Mouse (Mus musculus): ENCODE measurements around the gene Olfr1012.
"Not testable (repeated sequence)": the region's sequence is repeated elsewhere in the genome, so short reads cannot be mapped to it uniquely, and the experiment has no call there.

Gene Olfr1012

DNA sequence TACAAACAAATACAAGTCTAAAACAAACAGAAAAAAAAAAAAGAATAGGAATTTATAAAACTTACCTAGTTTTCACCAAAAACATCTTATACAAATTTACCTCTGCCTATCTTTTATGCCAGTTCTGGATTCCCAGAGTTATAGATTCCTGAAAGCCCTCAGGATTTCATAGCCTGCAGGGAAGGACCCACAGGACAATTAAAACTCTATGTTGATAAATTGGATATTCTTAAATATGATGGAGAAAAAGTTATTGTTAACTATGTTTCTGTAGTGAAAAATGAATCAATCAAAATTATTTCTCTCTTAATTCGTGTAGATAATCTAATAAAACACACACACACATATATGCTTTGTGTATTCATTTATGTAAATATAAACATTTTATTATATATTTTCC lies at the start of gene Olfr1012:
Gene Olfr1012, minus strand, starts transcription at position 101 of the 400 bp plus-strand sequence.
- no peak for DNase-seq

DNA sequence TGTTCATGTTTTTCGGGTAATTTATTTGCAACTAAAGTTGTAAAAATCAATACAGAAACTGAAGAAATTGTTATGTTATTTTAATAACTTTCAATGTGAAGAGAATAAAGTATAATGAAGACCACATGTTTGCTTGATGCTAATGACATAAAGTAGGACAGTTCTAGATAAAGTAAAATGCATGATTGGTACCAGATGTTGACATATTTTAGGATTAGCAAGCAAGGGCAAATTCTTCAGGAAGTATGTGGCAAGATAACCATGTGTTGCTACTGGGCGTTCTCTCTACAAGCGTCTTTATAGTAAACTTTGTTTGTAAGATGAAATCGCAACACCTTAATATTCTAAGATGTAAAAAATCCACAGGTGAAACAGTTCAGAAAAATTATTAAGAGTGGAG lies 41.9 kb upstream of the Olfr1012 start:
- peak; percentile 29 for DNase-seq

DNA sequence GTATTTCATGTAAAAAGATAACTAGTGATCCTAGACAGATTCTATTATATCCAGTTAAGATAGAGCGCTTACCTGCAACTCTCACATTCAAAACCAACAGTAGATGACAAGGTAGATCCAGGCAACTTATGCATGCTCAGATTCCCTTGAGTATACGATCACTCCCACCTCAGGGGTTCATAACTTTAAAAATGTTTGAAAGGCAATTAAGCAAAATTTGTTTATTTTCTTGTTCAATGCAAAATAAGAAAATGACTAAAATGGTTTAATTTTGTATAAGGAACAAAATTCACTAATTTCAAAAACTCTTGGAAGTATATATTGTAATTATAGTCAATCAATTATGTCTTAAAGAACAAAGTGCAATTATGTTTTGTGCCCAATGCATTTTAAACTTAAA lies 39.9 kb upstream of the Olfr1012 start, which contains the start of gene Olfr1016:
Gene Olfr1016, minus strand, starts transcription at position 101 of the 400 bp plus-strand sequence.
- DNase-seq = no peak

DNA sequence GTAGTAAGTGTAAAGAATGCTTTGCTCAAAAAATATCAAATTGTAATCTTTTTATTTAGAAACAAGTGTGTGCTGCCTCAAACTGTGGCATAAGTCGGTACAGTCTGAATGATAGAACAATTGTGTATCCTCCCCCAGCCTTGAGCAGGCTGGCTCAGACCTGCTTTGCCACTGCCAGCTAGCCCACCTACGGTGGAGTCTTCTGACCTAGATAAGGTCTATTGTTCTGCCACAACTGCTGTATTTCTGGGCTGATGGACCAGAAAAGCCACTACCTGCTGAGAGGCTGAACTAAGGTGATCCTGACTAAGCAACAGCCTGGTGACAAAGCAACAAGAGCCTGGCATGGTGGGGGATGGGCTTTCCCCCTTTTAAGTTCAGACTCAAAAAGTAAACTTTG lies 29.8 kb upstream of the Olfr1012 start:
- DNase-seq = no peak

DNA sequence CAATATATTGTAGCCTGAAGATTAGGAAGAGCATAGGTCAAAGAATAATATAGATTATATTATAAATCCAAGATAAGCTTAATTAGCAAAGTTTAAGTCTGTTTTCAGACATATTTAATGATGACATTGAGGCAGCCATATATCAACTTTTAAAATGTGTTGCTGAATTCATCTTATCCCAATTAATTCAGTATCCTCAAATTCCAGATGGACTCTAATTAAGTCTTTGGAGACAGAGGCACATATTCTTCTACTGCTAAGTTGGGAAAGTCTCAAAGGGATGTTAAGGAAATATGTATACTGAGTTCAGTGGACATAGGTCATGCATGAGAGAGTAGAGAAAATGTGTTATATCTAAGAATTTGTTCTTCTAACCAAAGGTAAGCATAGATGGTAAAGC lies 19.2 kb upstream of the Olfr1012 start, which contains the start of gene Olfr1015:
Gene Olfr1015, plus strand, starts transcription at position 301 of the 400 bp plus-strand sequence.
- DNase-seq = no peak

DNA sequence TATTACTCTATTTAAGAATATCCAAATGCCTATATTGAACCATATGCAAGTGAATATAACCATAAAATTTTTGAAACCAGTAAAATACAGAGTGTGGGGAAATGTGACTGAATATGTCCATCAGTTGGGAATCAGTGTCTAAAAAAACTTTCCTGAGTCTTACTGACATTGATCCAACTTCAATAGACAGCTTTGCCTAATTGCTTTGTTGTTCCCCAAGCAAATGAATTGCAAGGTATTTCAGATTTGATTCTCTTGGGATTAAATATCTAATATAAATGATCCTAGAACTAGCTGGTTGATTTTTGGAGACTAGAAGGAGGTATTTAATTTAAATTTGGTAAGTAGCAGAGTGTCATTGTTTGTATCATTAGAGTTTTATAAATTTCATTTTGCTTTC lies 9.8 kb upstream of the Olfr1012 start, which contains the start of gene Olfr1014:
Gene Olfr1014, plus strand, starts transcription at position 301 of the 400 bp plus-strand sequence.
- no peak for DNase-seq

DNA sequence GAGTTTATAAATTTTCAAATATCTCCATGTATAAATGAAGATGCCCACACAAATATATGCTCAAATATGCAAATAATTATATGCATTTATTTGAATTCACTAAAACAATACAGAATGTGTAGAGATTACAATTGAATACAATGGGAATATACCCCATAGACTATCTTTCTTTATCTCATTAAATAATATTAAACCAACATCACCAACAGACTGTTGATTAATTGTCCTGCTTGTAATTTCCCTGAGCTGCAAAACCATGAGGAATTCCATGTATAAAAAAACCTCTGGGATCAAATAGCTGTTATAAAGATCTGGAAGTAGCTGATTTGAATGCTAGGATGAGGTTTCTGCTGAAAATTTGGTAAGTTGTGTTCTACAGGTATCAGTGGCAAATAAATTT lies 4.2 kb upstream of the Olfr1012 start, which contains the start of gene Olfr1013:
Gene Olfr1013, plus strand, starts transcription at position 301 of the 400 bp plus-strand sequence.
- no peak for DNase-seq

DNA sequence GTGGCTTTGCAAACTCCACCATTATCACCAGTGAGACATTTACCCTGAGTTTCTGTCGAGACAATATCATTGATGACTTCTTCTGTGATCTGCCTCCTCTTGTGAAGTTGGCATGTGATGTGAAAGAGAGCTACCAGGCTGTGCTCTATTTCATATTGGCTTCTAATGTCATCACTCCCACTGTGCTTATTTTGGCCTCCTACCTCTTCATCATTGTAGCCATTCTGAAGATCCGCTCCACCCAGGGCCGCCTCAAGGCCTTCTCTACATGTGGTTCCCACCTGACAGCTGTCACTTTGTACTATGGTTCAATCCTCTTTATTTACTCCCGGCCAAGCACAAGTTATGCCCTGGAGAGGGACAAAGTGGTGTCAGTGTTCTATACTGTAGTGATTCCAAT lies 8.7 kb downstream of the Olfr1012 start:
- no peak for DNase-seq

DNA sequence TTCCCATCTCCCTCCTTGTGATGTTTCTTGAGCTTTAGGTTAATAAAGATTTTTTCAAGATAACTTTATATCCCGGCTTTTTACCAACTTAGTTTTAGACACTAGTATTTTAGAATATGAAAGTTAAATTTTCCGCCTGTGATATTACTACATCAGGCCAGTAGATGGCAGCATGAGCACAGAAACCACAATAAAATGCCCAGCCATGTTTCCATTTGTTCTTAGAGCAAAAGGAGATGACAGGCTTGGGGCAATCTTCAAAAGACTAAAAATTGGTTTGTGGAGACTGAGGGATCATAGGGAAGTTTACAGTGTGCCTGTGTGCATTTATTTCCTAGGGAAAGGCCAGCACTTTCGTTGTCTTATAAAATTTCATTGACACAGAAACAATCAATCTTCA lies 36.8 kb downstream of the Olfr1012 start:
- DNase-seq = peak; percentile 56

DNA sequence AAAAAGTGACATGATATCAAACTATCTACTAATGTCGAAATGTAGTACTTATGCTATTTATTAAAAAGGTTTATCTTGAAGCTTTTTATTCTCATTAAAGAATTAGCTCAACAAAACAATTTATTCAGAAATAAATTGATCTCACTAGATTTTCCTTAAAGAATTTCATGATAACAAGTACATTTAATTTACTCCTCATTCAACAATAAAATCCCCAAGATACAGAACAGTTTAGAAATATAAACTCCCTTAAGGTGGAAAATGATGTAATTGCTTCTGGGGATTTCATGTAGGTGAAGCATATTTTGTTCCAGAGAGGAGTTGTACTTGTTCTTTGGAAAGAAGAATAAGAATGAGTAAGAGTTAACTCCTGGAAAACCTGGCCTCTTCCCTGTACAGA lies 47.4 kb downstream of the Olfr1012 start, which contains the start of gene Olfr1009:
Gene Olfr1009, plus strand, starts transcription at position 301 of the 400 bp plus-strand sequence.
- DNase-seq = no peak

DNA sequence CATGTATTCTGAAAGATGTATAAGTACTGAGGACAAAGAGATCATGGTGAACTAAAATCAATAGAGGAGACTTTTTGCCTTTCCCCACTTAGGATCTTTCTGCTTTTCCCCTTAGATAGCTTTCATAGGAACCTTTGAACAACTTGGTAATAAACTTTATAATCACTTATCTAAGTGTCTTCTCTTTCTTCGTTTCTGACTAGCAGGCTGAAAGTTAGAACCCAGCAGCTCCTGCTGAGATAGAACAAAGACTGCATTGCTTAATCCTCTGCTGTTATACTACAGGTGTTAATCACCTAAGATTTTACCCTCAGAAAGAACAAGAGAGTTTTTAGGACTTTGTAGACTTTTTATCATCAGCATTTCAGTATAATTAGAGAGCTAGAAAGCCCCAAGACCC lies 51.4 kb downstream of the Olfr1012 start:
- no peak for DNase-seq

DNA sequence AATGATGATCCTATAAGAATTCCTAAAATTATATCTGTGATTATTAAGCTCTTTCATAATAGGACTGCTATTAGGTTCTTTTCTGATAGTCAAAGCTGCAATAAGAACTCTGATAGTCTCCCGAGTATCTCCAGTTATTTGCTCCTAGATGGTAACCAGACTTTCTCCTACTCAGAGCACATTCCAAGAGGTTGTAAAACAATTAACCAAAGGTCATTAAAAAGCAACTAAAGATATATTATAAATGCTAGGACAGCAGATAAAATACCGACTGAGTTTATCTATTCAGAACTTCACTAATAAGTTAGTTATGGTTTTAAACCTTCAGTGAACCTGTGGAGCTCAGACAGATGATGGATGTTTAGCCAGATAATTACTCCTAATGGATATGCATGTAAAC lies 51.9 kb downstream of the Olfr1012 start:
- DNase-seq = not testable (repeated sequence)

Data from embryo, embryonic 11 days (tissue).